Mouse (Mus musculus) forebrain, embryonic 13.5 days (tissue): ENCODE results near the gene Smim10l2a. TPM values are rescaled to one million over a fixed set of nuclear protein-coding genes. Genes with fewer than 3 reads are reported as not detected.

Experiments
- ATAC-seq: fragments of 200-750 bp; cut with Nextera tagmentation; 2 replicates; pipeline ENCODE4 v1.8.0; 2017
- H3K27ac ChIP-seq: fragments of 300-500 bp; sonication (generic); 2 replicates; pipeline ENCODE4 v1.5.1; 2015; ENCODE audit warnings: inconsistent platforms, mild to moderate bottlenecking, moderate library complexity
- H3K27me3 ChIP-seq: fragments of 300-500 bp; sonication (generic); 2 replicates; pipeline ENCODE4 v1.6.1; 2015; ENCODE audit warnings: mild to moderate bottlenecking, inconsistent platforms
- H3K36me3 ChIP-seq: fragments of 300-500 bp; sonication (generic); 2 replicates; pipeline ENCODE4 v1.6.1; 2015; ENCODE audit warnings: mild to moderate bottlenecking, inconsistent platforms; ENCODE audit not compliant: poor library complexity, severe bottlenecking
- H3K4me1 ChIP-seq: fragments of 300-500 bp; sonication (generic); 2 replicates; pipeline ENCODE4 v1.6.1; 2015; ENCODE audit warnings: inconsistent platforms
- H3K4me2 ChIP-seq: fragments of 300-500 bp; sonication (generic); 2 replicates; pipeline ENCODE4 v1.6.1; 2015; ENCODE audit warnings: inconsistent platforms, mild to moderate bottlenecking, moderate library complexity
- H3K4me3 ChIP-seq: fragments of 300-500 bp; sonication (generic); 2 replicates; pipeline ENCODE4 v1.5.1; 2015; ENCODE audit warnings: mild to moderate bottlenecking, inconsistent platforms
- H3K9ac ChIP-seq: fragments of 300-500 bp; sonication (generic); 2 replicates; pipeline ENCODE4 v1.6.1; 2015; ENCODE audit warnings: mild to moderate bottlenecking, inconsistent platforms
- H3K9me3 ChIP-seq: fragments of 300-500 bp; sonication (generic); replicated peaks from 2 replicates; pipeline ENCODE4 v1.6.1; 2016; ENCODE audit warnings: inconsistent platforms
- WGBS: fragments of 180-500 bp; shearing (Covaris S2); methylation state at CpG from one replicate; pipeline ENCODE4 v1.1.7; 2015; 5-methylcytosine and 5-hydroxymethylcytosine counted together
- polyA plus RNA-seq: library from polyadenylated mRNA; unstranded; fragments of >200 nt; fragmentation: Nextera tagmentation; extraction: Ambion mirVana; gene quantifications from 2 replicates; pipeline ENCODE4 v1.2.1, GENCODE M21; 2015

The Smim10l2a gene
- polyA plus RNA-seq, 1 experiment from 2014 or later, result 6.3 TPM

DNA sequence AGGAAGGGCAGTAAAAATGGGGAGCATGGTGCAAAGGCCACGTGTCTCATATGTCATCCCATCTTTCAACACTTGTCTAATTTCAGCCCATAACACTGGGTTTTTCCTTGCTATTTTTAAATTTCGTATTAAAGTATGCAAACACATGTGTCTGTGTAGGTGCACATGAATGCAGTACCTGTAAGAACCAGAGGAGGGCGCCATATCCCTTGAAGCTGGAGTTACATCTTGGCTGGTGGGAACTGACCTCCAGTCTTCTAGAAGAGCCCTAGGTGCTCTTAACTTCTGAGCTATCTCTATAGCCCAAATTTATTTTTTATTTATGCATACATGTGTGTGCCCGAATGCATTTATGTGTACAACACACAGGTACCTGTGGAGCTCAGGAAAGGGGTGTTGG is 43.2 kb downstream of the Smim10l2a start:
- 74% methylated on average over 4 of the region's 4 CpGs for WGBS
- Histone ChIP-seq H3K27ac (no peak overlapping the region), H3K4me3 (no peak overlapping the region), H3K27me3 (no peaks in the 10 kb centered on the region), H3K4me1 (no peaks in the 10 kb centered on the region), H3K9ac (no peak overlapping the region), H3K9me3 (no peaks in the 10 kb centered on the region), H3K4me2 (no peak overlapping the region), H3K36me3 (no peaks in the 10 kb centered on the region)
- no peak for ATAC-seq

Other genes starting within 250 kb of the Smim10l2a start
- gene 3830403N18Rik, start 238.0 kb upstream of the Smim10l2a start, polyA plus RNA-seq, result 0.35 TPM in 1 of 2 replicates, not detected in the other
- gene Gm773, start 161.7 kb upstream of the Smim10l2a start, polyA plus RNA-seq, result not detected in 2 replicates
- gene Zfp449, start 28.2 kb upstream of the Smim10l2a start, polyA plus RNA-seq, result 3.9 and 4.5 TPM in 2 replicates
- gene Gm2174, start 73.4 kb downstream of the Smim10l2a start, polyA plus RNA-seq, result 1.4 and 1.5 TPM in 2 replicates
- gene Ints6l, start 80.3 kb downstream of the Smim10l2a start, polyA plus RNA-seq, result 16.4 and 19.4 TPM in 2 replicates
- not detected in 2 replicates for gene Gm10477, start 150.2 kb downstream of the Smim10l2a start, polyA plus RNA-seq
- not detected in 2 replicates for gene Gm648, start 175.0 kb downstream of the Smim10l2a start, polyA plus RNA-seq
- 48.7 and 53.1 TPM in 2 replicates for gene Mmgt1, start 223.5 kb downstream of the Smim10l2a start, polyA plus RNA-seq
- 25.0 and 32.5 TPM in 2 replicates for gene Slc9a6, start 235.2 kb downstream of the Smim10l2a start, polyA plus RNA-seq